Mouse (Mus musculus) midbrain, embryonic 11.5 days (tissue): Measurements from ENCODE around the gene Fbxw8. TPM values are rescaled to one million over a fixed set of nuclear protein-coding genes. Genes with fewer than 3 reads are reported as not detected.
A peak's percentile ranks its signal among the peaks of the same experiment; 100 is the strongest.

Source experiments
- ATAC-seq: fragments of 200-750 bp; cut with Nextera tagmentation; 2 replicates; pipeline ENCODE4 v1.8.0; 2017; ENCODE audit warnings: moderate TSS enrichment, moderate library complexity; ENCODE audit not compliant: low FRiP score
- DNase-seq: peaks from one replicate; pipeline ENCODE4 v3.0.0; 2015; ENCODE audit warnings: low spot score; ENCODE audit errors: missing footprints
- H3K27ac ChIP-seq: fragments of 300-500 bp; sonication (generic); 2 replicates; pipeline ENCODE4 v1.5.1; 2014; ENCODE audit warnings: low read depth, low read length
- H3K27me3 ChIP-seq: fragments of 300-500 bp; sonication (generic); 2 replicates; pipeline ENCODE4 v1.6.1; 2014; ENCODE audit warnings: mild to moderate bottlenecking, low read length, moderate library complexity, mixed read lengths; ENCODE audit not compliant: control insufficient read depth, insufficient read depth
- H3K36me3 ChIP-seq: fragments of 300-500 bp; sonication (generic); 2 replicates; pipeline ENCODE4 v1.6.1; 2014; ENCODE audit warnings: mild to moderate bottlenecking, low read length, moderate library complexity, mixed read lengths; ENCODE audit not compliant: control insufficient read depth, insufficient read depth
- H3K4me1 ChIP-seq: fragments of 300-500 bp; sonication (generic); 2 replicates; pipeline ENCODE4 v1.6.1; 2014; ENCODE audit warnings: low read length; ENCODE audit not compliant: control insufficient read depth, insufficient read depth
- H3K4me2 ChIP-seq: fragments of 300-500 bp; sonication (generic); 2 replicates; pipeline ENCODE4 v1.6.1; 2014; ENCODE audit warnings: mild to moderate bottlenecking, moderate library complexity
- H3K4me3 ChIP-seq: fragments of 300-500 bp; sonication (generic); 2 replicates; pipeline ENCODE4 v1.5.1; 2014; ENCODE audit warnings: low read depth, low read length
- H3K9ac ChIP-seq: fragments of 300-500 bp; sonication (generic); 2 replicates; pipeline ENCODE4 v1.6.1; 2014; ENCODE audit warnings: low read length
- H3K9me3 ChIP-seq: fragments of 300-500 bp; sonication (generic); 2 replicates; pipeline ENCODE4 v1.6.1; 2016; ENCODE audit warnings: low read length; ENCODE audit not compliant: control insufficient read depth
- WGBS: fragments of 180-500 bp; shearing (Covaris S2); extraction: QIAGEN DNeasy Blood & Tissue Kit; methylation state at CpG from one replicate; pipeline ENCODE4 v1.1.7; 2014; 5-methylcytosine and 5-hydroxymethylcytosine counted together
- polyA plus RNA-seq: library from polyadenylated mRNA; unstranded; fragments of >200 nt; fragmentation: Nextera tagmentation; extraction: Ambion mirVana; gene quantifications from 2 replicates; pipeline ENCODE4 v1.2.1, GENCODE M21; 2014

The Fbxw8 gene
- polyA plus RNA-seq = 16.5 and 21.1 TPM in 2 replicates

DNA sequence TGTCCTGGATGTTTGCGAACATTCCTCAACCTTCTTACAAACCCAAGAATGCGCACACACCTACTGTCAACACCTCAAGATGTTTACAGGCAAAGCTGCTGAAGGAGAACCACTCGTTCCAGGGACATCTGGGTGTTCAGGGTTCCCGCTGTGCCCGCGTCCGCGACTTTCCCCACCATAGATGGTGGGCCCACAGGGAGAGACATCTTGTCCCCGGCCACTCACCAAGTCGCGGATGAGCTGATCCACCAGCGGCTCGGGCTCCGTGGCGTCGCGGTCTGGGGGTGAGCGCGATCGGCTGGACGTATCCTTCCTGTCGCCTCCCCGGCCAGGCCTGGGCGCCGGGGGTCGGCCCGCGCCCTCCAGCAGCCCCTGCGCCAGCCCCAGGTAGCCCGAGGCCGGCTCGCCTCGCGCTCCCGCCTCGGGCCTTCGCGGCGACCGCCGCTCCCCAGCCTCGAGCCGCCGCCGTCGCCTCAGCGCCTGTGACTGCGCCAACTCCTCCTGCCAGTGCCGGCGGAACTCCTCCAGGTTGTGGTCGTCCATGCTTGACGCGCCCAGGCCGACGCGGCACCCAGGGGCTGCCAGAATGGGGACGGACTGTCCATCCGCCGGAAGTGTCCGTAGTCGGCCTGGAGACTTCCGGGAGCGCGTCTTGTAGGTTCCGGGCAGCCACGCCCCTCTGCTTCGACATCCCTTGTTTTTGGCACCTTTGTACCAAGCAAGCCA lies at the start of gene Fbxw8:
Gene Fbxw8 (minus strand): TSS at position 626 of the 726 bp plus-strand sequence.
- Histone ChIP-seq H3K27ac (no peak within 1 kb of the TSS), H3K9me3 (no peaks in the 10 kb centered on the region), H3K36me3 (no peaks in the 10 kb centered on the region), H3K4me2 (peak within 1 kb of the TSS; percentile 73), H3K27me3 (no peaks in the 10 kb centered on the region), H3K4me3 (peak within 1 kb of the TSS; percentile 97), H3K9ac (peak within 1 kb of the TSS; percentile 92), H3K4me1 (peaks cover 5% of the 10 kb centered on the region)
- peak; percentile 99 for DNase-seq
- peak; percentile 87 for ATAC-seq
- WGBS = under 1% methylated on average over 62 of the region's 67 CpGs

DNA sequence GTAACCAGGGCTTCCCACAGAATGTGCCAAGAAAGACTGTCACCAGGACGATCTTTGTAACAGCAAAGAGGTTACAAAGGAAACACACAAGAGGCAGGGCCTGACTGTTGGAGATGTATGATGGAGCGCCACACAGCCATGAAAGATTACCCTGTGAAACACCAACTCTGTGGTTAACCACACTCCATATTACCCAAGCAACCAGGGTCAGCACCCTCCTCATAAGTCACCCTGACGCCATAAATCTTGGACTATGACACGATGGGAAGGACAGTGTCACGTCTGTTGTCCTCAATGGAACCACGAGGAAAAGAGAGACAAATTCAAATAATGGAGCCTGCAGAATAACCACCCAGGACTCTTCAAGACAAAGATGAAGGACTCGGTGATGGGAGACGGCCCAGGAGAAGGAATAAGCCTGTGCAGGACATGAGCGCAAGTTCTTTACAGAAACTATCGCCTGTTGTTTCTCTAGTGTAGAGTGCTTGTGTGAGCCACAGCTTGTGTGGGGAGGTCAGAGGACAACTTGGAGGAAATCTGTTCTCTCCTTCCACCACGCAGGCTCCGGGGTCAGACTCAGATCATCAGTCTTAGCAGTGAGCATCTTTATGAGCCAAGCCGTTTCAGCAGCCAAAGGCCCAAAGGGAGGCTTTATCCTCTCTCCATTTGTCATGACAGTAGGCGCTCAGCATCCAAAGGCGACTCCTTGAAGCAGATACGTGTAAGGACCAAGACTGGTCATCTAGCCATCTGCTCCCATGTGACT lies 49.6 kb upstream of the Fbxw8 start:
- Histone ChIP-seq H3K27me3 (no peaks in the 10 kb centered on the region), H3K9me3 (no peaks in the 10 kb centered on the region), H3K4me3 (no peak overlapping the region), H3K36me3 (no peaks in the 10 kb centered on the region), H3K4me1 (peaks cover 3% of the 10 kb centered on the region; the same call in 1 of the 2 replicates), H3K9ac (no peak overlapping the region), H3K27ac (no peak overlapping the region), H3K4me2 (no peak overlapping the region)
- WGBS = 87% methylated on average over 16 of the region's 16 CpGs
- no peak for DNase-seq
- ATAC-seq = no peak

DNA sequence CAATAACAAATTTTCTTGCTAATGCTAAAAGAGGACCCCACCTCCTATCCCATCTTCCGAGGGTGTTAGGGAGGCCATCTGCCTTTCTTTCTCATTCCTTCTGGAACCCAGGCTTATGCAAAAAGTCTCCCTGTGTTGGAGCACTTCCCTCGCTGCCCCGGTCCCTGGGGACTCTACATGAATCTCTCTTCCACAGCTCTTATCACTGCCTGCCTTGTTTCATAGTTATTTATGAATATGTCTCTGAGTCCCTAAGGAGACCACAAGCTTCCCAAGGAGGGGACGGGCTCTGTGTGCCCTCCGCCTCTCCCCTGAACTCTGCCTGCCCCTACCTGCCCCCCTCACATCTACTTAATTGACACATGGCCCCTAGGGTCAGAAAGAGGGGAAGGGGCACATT lies 44.4 kb upstream of the Fbxw8 start:
- Histone ChIP-seq H3K27ac (no peak overlapping the region), H3K4me2 (no peak overlapping the region), H3K4me1 (no peaks in the 10 kb centered on the region), H3K4me3 (no peak overlapping the region), H3K9ac (no peak overlapping the region), H3K36me3 (no peaks in the 10 kb centered on the region), H3K9me3 (no peaks in the 10 kb centered on the region), H3K27me3 (no peaks in the 10 kb centered on the region)
- no peak for ATAC-seq
- WGBS = 78% methylated on average over 5 of the region's 5 CpGs
- no peak for DNase-seq

DNA sequence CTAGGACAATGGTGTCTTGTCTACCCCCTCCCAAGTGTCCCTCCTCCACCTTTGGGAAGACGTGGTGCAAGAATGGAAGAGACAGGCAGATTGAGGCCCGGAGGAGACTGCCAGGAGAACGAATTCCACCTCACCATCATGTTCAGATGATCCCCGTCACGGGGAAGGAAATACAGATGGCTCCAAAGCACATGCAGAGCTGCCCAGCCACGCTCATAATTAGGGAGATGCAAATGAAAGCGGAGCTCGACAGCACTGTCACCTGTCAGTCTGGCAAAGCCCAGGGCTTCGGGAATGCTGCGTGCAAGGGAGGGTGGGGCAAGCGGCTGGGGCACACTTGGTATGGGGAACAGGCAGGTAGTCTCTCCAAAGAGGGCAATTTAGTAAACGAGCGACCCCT lies 42.2 kb upstream of the Fbxw8 start:
- no peaks in the 10 kb centered on the region for H3K36me3 ChIP-seq
- no peak overlapping the region for H3K27ac ChIP-seq
- H3K4me1 ChIP-seq = no peaks in the 10 kb centered on the region
- DNase-seq = no peak
- no peaks in the 10 kb centered on the region for H3K27me3 ChIP-seq
- no peaks in the 10 kb centered on the region for H3K9me3 ChIP-seq
- H3K4me3 ChIP-seq = no peak overlapping the region
- no peak overlapping the region for H3K9ac ChIP-seq
- H3K4me2 ChIP-seq = no peak overlapping the region
- no peak for ATAC-seq
- WGBS = 82% methylated on average over 13 of the region's 13 CpGs

DNA sequence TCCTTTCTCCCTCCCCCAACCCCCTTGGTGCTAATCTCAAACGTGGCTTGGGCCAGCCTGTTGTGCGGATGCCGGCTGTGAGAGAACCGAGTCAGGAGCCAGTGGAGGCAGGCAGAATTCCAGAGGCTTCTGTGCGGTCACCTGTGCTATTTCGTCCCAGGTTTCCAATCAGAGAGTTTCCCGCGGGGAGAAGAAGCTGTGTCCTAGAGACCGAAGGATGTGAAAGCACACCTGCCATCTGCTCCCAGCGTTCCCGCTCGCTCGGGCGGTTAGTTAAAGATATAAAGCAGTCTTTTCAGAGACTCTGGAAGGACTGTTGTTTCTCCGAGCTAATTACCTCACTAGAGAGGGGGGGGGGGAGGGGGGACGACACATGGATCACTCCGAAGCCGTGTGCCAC lies 37.0 kb upstream of the Fbxw8 start:
- H3K27me3 ChIP-seq = no peaks in the 10 kb centered on the region
- H3K27ac ChIP-seq = no peak overlapping the region
- 17% methylated on average over 18 of the region's 18 CpGs for WGBS
- no peak for ATAC-seq
- H3K36me3 ChIP-seq = no peaks in the 10 kb centered on the region
- no peaks in the 10 kb centered on the region for H3K9me3 ChIP-seq
- DNase-seq = no peak
- peaks cover 5% of the 10 kb centered on the region; the same call in 1 of the 2 replicates for H3K4me1 ChIP-seq
- no peak overlapping the region for H3K9ac ChIP-seq
- H3K4me2 ChIP-seq = no peak overlapping the region
- H3K4me3 ChIP-seq = no peak overlapping the region

DNA sequence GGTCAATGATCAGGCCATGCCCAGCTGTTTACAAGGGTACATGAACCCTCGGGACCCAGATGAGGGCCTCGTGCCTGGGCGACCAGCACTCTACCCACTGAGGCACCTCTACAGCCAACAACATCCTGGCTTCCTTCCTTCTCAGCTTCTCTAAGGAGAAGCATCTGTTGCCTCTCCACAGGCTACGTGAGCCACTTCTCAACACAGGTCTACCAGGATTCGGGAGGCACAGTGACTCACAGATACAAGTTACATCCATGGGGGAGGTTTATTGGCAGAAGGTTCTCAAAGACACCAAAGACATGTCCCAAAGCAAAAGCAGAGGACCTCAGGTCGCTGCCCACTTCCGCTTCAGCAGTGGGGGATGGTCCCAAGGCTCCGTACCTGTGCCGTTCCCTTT lies 35.2 kb upstream of the Fbxw8 start:
- Histone ChIP-seq H3K9me3 (no peaks in the 10 kb centered on the region), H3K36me3 (no peaks in the 10 kb centered on the region), H3K9ac (no peak overlapping the region), H3K4me1 (peaks cover 5% of the 10 kb centered on the region; the same call in 1 of the 2 replicates), H3K4me3 (no peak overlapping the region), H3K4me2 (no peak overlapping the region), H3K27me3 (no peaks in the 10 kb centered on the region), H3K27ac (no peak overlapping the region)
- no peak for DNase-seq
- 82% methylated on average over 9 of the region's 9 CpGs for WGBS
- ATAC-seq = no peak

DNA sequence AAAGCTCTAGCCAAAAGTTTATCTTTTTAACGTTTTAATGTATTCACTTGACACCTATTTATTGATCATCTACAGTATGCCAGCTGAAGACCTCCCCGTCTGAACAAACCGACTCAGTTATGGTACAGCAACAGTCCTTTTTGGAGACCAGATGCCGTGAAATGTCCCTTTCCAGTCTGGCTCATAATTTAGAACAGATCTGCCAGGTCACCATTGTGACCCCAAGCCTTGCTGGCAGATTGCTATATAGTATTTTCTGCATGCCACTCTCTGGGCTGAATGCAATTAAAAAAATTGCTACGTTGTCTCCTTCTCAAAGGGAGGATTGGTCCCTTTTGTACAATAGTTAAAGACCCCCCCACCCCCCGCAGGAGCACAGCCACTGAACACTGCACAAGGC lies 33.1 kb upstream of the Fbxw8 start:
- H3K4me2 ChIP-seq = no peak overlapping the region
- H3K4me3 ChIP-seq = no peak overlapping the region
- no peaks in the 10 kb centered on the region for H3K36me3 ChIP-seq
- DNase-seq = no peak
- WGBS = 69% methylated on average over 6 of the region's 6 CpGs
- no peak overlapping the region for H3K27ac ChIP-seq
- H3K4me1 ChIP-seq = peaks cover 5% of the 10 kb centered on the region; the same call in 1 of the 2 replicates
- H3K9ac ChIP-seq = no peak overlapping the region
- no peak for ATAC-seq
- H3K27me3 ChIP-seq = no peaks in the 10 kb centered on the region
- no peaks in the 10 kb centered on the region for H3K9me3 ChIP-seq

DNA sequence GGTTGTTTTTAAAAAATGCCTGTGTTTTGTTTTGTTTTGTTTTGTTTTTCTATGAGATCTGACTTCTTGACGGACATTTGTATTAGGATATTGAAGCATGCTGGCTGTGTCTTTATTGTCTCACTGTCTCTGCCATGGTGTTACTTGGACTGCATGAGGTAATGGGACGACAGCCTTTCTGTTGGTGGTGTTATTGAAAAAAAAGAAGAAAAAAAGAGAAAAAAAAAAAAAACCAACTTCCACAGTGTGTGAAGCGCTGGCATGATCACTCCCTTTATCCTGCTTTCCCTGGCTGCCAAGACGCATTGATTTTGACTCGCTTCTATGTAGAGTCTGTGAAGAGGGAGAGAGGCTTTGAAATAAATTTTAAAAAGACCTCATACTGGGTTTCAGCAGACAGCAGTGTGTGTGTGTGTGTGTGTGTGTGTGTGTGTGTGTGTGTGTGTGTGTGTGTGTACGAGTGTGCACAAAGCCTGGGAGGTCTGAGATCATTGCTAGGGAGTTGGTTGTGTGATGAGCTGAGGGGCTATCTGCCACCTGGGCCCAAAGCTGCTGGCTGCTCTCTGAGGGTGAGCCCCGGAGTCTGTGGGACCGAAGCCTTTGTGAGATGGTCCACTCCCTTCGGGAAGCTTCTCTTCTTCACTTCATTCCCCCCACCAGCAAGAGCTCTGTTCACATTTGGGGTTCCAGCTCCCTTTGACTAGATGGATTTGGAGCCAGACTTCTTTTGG lies 31.8 kb upstream of the Fbxw8 start:
- DNase-seq (no peak), ATAC-seq (no peak)
- Histone ChIP-seq H3K4me1 (peaks cover 5% of the 10 kb centered on the region; the same call in 1 of the 2 replicates), H3K9ac (no peak overlapping the region), H3K4me3 (no peak overlapping the region), H3K9me3 (no peaks in the 10 kb centered on the region; the same call in 1 of the 2 replicates), H3K4me2 (no peak overlapping the region), H3K36me3 (no peaks in the 10 kb centered on the region), H3K27me3 (no peaks in the 10 kb centered on the region), H3K27ac (no peak overlapping the region)
- WGBS = 78% methylated on average over 9 of the region's 9 CpGs
